Mouse (Mus musculus): ENCODE measurements at regions not wholly inside any gene's neighbourhood (a gene's known extent, or its start where the extent isn't known, plus 50 kb on each side); places are given as distances from the start of the nearest gene placed in this dataset.

DNA sequence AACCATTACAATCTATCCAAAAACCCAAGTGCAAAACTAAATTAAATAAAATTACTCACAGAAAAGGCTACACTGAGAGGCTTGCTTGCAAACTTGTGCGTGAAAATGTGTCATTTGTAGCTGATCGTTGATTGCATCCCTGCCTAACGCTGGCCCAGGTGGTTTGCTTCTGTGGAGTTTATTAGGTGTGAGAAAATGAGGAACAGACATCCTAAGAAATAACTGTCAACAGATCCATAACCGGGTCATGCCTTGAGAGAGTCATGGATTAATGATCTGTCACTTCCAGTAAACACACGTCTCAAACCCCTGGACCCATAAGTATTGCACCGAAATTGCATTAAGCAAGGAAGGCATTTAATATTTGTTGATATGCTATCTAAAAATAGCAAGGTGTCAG lies 73.4 kb upstream of the Tmem18 start:
- DNase-seq (ENCODE audit: low spot score in 2 of 2): no peak

DNA sequence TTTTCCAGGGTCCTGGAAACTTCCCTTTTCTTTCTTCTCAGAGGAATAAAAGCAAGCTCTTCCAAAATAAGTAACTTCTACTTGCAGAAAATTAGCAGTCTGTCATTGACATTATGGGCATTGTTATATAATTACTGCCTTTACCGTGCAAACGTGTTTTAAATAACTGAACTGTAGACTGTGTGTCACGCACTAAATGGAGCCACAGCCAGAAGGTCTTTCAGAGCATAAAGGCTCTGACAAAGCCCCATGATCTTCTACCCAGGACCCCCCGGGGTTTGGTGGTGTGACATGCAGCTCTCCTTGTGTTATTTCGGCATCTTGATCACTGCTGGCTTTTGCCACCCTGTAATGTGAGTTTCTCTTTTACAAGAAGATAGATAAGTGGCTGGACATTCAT lies 100.9 kb upstream of the Tmem18 start:
- DNase-seq (ENCODE audit: low spot score in 2 of 2): no peak

DNA sequence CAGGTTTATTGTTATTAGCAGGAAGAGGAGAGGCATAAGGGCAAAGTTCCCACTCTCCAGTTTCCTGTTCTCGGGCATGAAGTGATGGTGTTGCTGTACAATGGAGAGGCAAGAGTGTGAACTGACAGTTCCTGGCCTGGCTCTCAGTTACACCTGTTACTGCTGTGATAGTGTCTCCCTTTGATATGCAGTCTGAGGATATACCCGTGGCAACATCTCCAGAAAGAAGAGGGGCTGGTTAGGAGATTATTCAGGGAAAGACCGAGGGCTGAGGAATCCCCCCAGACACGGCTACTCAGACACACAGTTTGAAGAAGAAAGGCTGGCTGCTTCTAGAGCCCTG lies 100.3 kb upstream of the Sntg2 start:
- DNase-seq (ENCODE audit: low spot score in 2 of 2): no peak

DNA sequence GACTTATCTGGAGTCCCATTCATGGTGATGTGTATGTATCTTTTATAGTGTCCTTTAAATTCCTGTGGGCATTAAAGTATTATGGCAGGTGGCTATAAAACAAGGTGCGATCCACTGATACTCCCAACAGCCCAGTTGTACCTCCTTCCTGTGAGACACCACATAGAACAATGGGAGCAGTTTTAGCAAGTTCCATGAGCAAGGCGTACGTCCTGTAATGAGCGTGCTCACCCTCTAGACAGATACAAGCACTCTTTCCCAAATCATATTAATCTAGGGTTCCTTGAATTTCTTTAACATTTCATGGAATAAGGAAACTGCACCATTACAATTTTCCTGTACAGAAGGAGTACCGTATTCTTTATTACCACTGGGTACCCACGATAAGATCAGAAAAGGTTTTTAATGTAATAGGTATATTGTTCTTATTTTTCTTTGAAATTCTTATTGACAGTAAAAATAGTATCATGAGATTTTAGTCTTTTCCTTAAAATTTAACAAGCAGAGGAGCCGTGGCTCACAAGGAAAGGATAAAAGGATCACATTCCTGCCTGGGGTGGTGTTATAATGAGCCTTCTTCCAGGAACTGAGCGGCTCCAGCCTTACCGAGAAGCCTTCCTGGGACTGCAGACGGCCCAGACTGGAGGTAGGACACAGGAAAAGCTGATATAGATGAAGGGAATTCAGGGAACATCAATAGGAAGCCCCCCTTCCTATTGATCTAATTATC lies 99.7 kb upstream of the Sntg2 start:
- DNase-seq (ENCODE audit: low spot score in 2 of 2): no peak

DNA sequence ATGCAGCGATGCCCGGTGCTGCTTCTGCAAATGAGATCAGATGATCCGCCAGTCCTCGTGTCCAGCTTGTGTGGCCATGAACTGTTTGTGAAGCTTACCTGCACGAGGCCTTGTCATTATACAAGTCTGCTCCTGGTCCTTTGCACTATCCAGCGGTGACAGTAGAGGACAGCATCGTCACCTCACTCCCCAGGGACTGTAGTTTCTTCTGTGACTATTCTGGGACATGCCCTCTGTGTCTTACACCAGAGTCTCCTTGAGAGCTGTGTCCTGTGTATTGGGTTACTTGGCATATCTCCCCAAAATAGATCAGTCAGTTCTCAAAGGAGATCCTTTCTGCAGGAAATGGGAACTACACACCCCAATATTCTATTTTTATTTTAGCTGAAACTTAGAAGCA lies 94.0 kb upstream of the Sntg2 start:
- DNase-seq (ENCODE audit: low spot score in 2 of 2): no peak

DNA sequence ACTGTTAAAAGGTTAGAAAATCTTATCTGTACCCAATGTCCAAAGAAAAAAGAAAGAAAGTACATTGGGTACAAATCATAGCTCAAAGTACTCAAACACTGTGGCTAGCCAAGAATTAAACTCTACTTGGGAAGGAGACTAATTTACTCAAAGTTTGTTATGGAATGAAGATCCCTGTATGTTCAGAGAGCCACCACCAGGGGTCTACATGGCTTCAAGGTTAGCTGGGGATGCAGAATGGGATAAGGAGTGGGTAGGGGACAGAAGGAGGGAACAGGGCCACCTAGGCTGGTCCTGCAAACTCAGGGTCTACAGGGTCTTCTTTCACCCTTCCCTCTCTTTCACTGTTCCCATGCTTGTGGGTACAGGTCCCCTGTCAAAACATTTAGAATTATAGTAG lies 77.4 kb upstream of the Sntg2 start:
- DNase-seq (ENCODE audit: low spot score in 2 of 2): no peak

DNA sequence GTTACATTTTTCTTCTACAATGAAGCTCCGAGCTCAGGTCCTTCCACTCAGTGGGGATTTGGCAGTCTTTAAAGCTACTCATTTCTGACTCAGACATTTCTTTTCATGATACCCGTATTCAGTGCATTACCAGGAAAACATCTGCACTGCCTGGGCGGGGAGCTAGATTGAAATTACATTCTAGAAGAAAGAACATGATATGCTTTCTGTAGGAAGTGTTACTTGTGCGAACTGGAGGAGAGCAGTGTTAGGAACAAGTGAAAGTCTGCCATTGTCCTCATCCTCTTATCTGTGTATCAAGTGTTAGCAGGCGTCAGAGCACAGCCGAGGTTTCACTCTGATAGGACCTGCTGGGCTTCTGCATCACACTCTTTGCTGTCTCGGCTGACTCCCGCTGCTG lies 61.7 kb upstream of the Sntg2 start:
- peak in 1 of 2 experiments; percentile 6 for DNase-seq (ENCODE audit: low spot score in 2 of 2)

DNA sequence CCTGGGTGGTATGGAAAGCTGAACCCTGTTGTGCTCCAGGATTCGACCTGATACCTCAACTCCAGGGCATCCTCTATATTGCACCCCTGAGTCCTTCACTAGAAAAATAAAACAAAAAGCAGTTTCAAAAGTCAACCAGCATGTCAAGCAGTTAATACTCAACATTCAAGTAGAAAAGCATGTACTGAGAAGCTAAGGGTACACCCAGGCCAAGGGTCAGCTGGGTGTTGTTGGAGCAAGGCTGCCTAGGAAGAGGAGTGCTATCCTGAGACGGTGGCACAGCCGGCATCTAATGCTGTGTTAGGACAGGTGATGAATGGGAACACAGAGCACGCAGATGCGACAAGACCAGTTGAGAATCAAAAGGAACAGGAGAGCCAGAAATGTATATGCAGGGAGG lies 59.7 kb upstream of the Sntg2 start:
- no peak for DNase-seq (ENCODE audit: low spot score in 2 of 2)

DNA sequence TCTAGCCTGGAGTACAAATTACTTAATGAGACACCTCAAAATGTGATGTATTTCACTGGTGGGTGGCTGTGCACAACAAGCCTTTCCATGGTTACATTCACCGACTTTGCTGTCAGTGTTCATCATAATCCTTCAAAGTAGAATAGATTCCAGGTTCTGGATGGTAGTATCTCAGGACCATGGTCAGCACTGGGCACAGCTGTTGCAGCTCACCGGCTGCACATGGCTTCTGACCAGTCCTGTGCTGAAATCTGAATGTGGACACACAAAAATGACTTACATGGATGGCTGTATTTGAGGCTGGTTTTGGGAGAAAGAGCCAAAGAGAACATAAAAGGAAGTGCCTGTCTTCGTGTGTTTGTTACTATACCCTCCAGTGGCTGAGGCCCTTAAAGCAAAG lies 57.5 kb upstream of the Sntg2 start:
- DNase-seq (ENCODE audit: low spot score in 2 of 2): no peak

DNA sequence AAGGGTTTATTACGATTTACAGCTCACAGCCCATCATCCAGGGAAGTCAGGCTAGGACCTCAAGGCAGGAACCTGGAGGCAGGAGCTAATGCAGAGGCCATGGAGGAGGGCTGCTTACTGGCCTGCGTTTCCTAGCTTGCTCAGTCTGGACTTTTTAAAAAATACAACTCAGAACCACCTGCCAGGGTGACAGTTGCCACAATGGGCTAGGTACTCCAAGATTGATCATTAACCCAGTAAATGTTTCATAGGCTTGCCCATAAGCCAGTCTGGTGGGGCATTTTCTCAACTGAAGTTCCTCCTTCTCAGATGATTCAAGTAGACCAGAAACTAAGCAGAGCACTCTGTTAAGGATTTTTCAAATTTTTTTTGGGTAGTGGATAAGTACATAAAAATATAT lies 52.1 kb upstream of the Sntg2 start:
- no peak for DNase-seq (ENCODE audit: low spot score in 2 of 2)
